Comparison of ENCODE assay signal across 22 mouse cellular contexts in the genomic region with DNA sequence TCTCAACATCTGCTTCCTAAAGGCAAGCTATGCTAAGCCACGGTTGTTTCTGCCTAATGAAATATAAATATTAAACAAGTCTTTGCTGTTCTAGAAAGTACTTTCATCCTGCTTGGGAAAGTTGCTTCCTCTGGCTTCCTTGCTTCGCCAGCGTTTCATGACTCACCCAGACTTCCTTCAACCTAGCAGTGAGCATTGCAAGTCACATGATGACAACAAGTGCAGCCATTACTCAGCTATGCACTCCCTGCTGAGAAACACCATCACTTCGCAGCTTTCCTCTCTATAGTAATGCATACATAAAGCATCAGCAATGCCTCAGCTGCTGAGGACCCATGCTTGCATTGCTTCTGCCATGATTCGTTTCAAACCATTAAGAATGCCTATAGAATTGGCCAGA.
DNase-seq lines count a peak whose midpoint lies in the region; ATAC-seq and TF ChIP-seq lines count a peak whose summit lies in the region.
"Had no signal": no experiment of that assay in that cellular context is flagged by ENCODE, and none has a peak within 500 bp of the region (broad histone marks: within the 10 kb centered on the region; RNA-seq: fewer than 3 reads in every experiment).

No protein-coding gene starts in this region.

- H3K27me3 ChIP-seq in forebrain, embryonic 11.5 days (ENCODE audit: control insufficient read depth, insufficient read depth, low read length), result no peaks in the 10 kb centered on the region
- no peaks in the 10 kb centered on the region for H3K27me3 ChIP-seq in forebrain, embryonic 13.5 days
- no peaks in the 10 kb centered on the region for H3K27me3 ChIP-seq in lung, embryonic 14.5 days (ENCODE audit: insufficient read depth, low read length)
- H3K27me3 ChIP-seq in stomach, postnatal 0 days (ENCODE audit: control insufficient read depth, insufficient read depth, low read length), result no peaks in the 10 kb centered on the region
- no peaks in the 10 kb centered on the region for H3K27me3 ChIP-seq in liver, postnatal 0 days (ENCODE audit: insufficient read depth, low read length)
- H3K27me3 ChIP-seq: embryonic facial prominence, embryonic 12.5 days; heart, embryonic 13.5 days; hindbrain, embryonic 15.5 days had no signal

- WGBS in forebrain, embryonic 11.5 days, result 79% methylated on average over 5 of the region's 5 CpGs
- 71% methylated on average over 5 of the region's 5 CpGs for WGBS in forebrain, embryonic 13.5 days
- WGBS in lung, embryonic 14.5 days, result 65% methylated on average over 5 of the region's 5 CpGs
- WGBS in stomach, postnatal 0 days, result 45% methylated on average over 5 of the region's 5 CpGs
- 51% methylated on average over 5 of the region's 5 CpGs for WGBS in liver, postnatal 0 days (ENCODE audit: insufficient replicate concordance)

- peak; percentile 49; the same call in 1 of the 2 replicates for ATAC-seq in forebrain, embryonic 11.5 days (replicated peaks; ENCODE audit: low FRiP score)
- ATAC-seq in forebrain, embryonic 13.5 days, result no peak
- peak; percentile 31; the same call in 1 of the 2 replicates for ATAC-seq in lung, embryonic 14.5 days (ENCODE audit: insufficient read depth)
- ATAC-seq in stomach, postnatal 0 days (ENCODE audit: low FRiP score, low TSS enrichment), result peak; percentile 53; the same call in 1 of the 2 replicates
- no peak for ATAC-seq in liver, postnatal 0 days
- ATAC-seq: CD4-positive, CD25-positive, alpha-beta regulatory T cell, adult 4 months; forebrain, embryonic 14.5 days; inflammation-experienced regulatory T-cells, adult 6 months had no signal

- no peaks in the 10 kb centered on the region for H3K36me3 ChIP-seq in forebrain, embryonic 11.5 days (ENCODE audit: control insufficient read depth, insufficient read depth, low read length)
- no peaks in the 10 kb centered on the region for H3K36me3 ChIP-seq in forebrain, embryonic 13.5 days (ENCODE audit: poor library complexity, severe bottlenecking)
- no peaks in the 10 kb centered on the region for H3K36me3 ChIP-seq in lung, embryonic 14.5 days (ENCODE audit: insufficient read depth)
- H3K36me3 ChIP-seq in stomach, postnatal 0 days (ENCODE audit: control insufficient read depth, insufficient read depth, low read length), result no peaks in the 10 kb centered on the region
- no peaks in the 10 kb centered on the region for H3K36me3 ChIP-seq in liver, postnatal 0 days (replicated peaks; ENCODE audit: insufficient read depth, low read length)
- H3K36me3 ChIP-seq: embryonic facial prominence, embryonic 12.5 days; heart, embryonic 13.5 days; hindbrain, embryonic 15.5 days had no signal

- TF ChIP-seq EP300 in stomach, postnatal 0 days (optimal IDR thresholded peaks at IDR 0.05), result no peak
- no peak for TF ChIP-seq EP300 in liver, postnatal 0 days (IDR thresholded peaks at IDR 0.05; ENCODE audit: low read depth)

- H3K4me1 ChIP-seq in forebrain, embryonic 11.5 days (replicated peaks; ENCODE audit: control insufficient read depth, insufficient read depth, low read length), result no peaks in the 10 kb centered on the region
- no peaks in the 10 kb centered on the region for H3K4me1 ChIP-seq in forebrain, embryonic 13.5 days
- H3K4me1 ChIP-seq in lung, embryonic 14.5 days (ENCODE audit: insufficient read depth), result no peaks in the 10 kb centered on the region
- no peaks in the 10 kb centered on the region for H3K4me1 ChIP-seq in stomach, postnatal 0 days (replicated peaks; ENCODE audit: control insufficient read depth, insufficient read depth)
- no peaks in the 10 kb centered on the region for H3K4me1 ChIP-seq in liver, postnatal 0 days (ENCODE audit: insufficient read depth)
- H3K4me1 ChIP-seq: embryonic facial prominence, embryonic 12.5 days; heart, embryonic 13.5 days; hindbrain, embryonic 15.5 days had no signal

- H3K4me3 ChIP-seq in forebrain, embryonic 11.5 days (ENCODE audit: low read depth, low read length), result no peak overlapping the region
- no peak overlapping the region for H3K4me3 ChIP-seq in forebrain, embryonic 13.5 days
- H3K4me3 ChIP-seq in lung, embryonic 14.5 days (ENCODE audit: low read depth, low read length), result no peak overlapping the region
- H3K4me3 ChIP-seq in stomach, postnatal 0 days (ENCODE audit: low read depth, low read length), result no peak overlapping the region
- H3K4me3 ChIP-seq in liver, postnatal 0 days (ENCODE audit: low read depth, low read length), result no peak overlapping the region
- H3K4me3 ChIP-seq: embryonic facial prominence, embryonic 12.5 days; gastrocnemius, adult 2 months; heart, embryonic 13.5 days; hindbrain, embryonic 15.5 days had no signal

- no peak for DNase-seq in forebrain, embryonic 11.5 days (ENCODE audit: low spot score)
- DNase-seq in lung, embryonic 14.5 days, result peak; percentile 4
- DNase-seq in lung, postnatal 14 days, result no peak
- DNase-seq in ZHBTc4 (ENCODE audit: low read depth, low spot score), result peak; percentile 16
- DNase-seq in stomach, postnatal 0 days (ENCODE audit: low spot score), result no peak
- no peak for DNase-seq in liver, postnatal 0 days
- no peak for DNase-seq in spleen, postnatal 4 days (ENCODE audit: low spot score in 2 of 2)
- DNase-seq: adrenal gland, adult 8-10 months; adrenal gland, postnatal 36 days; cerebellum, adult 2 months; cerebellum, postnatal 10 days; embryo, embryonic 11 days; gastrocnemius, adult 2 months; gastrocnemius, postnatal 25 days; heart, postnatal 36 days had no signal

- no peaks in the 10 kb centered on the region for H3K9me3 ChIP-seq in forebrain, embryonic 11.5 days (ENCODE audit: control insufficient read depth, low read length)
- no peaks in the 10 kb centered on the region for H3K9me3 ChIP-seq in forebrain, embryonic 13.5 days (replicated peaks)
- H3K9me3 ChIP-seq in lung, embryonic 14.5 days (ENCODE audit: low read depth, low read length), result no peaks in the 10 kb centered on the region
- no peaks in the 10 kb centered on the region for H3K9me3 ChIP-seq in stomach, postnatal 0 days (ENCODE audit: control insufficient read depth, low read length)
- no peaks in the 10 kb centered on the region for H3K9me3 ChIP-seq in liver, postnatal 0 days (ENCODE audit: low read length)
- H3K9me3 ChIP-seq: embryonic facial prominence, embryonic 12.5 days; heart, embryonic 13.5 days; hindbrain, embryonic 15.5 days had no signal

- H3K27ac ChIP-seq in forebrain, embryonic 11.5 days (ENCODE audit: low read depth, low read length), result no peak overlapping the region
- H3K27ac ChIP-seq in forebrain, embryonic 13.5 days, result no peak overlapping the region
- no peak overlapping the region for H3K27ac ChIP-seq in lung, embryonic 14.5 days (ENCODE audit: low read depth)
- H3K27ac ChIP-seq in stomach, postnatal 0 days (replicated peaks), result no peak overlapping the region
- no peak overlapping the region for H3K27ac ChIP-seq in liver, postnatal 0 days (ENCODE audit: low read depth)
- H3K27ac ChIP-seq: embryonic facial prominence, embryonic 12.5 days; gastrocnemius, adult 2 months; heart, embryonic 13.5 days; hindbrain, embryonic 15.5 days had no signal

- TF ChIP-seq CTCF in lung, embryonic 14.5 days (IDR thresholded peaks at IDR 0.05; ENCODE audit: low read depth), result no peak
- TF ChIP-seq CTCF in stomach, postnatal 0 days (IDR thresholded peaks at IDR 0.05; ENCODE audit: low read depth), result no peak
- no peak for TF ChIP-seq CTCF in liver, postnatal 0 days (IDR thresholded peaks at IDR 0.05; ENCODE audit: low read depth)

- H3K9ac ChIP-seq in forebrain, embryonic 11.5 days (ENCODE audit: low read length), result no peak overlapping the region
- no peak overlapping the region for H3K9ac ChIP-seq in forebrain, embryonic 13.5 days
- no peak overlapping the region for H3K9ac ChIP-seq in lung, embryonic 14.5 days
- H3K9ac ChIP-seq in stomach, postnatal 0 days (ENCODE audit: low read length), result no peak overlapping the region
- H3K9ac ChIP-seq in liver, postnatal 0 days (replicated peaks), result no peak overlapping the region
- H3K9ac ChIP-seq: embryonic facial prominence, embryonic 12.5 days; heart, embryonic 13.5 days; hindbrain, embryonic 15.5 days had no signal

- no peak overlapping the region for H3K4me2 ChIP-seq in forebrain, embryonic 11.5 days (ENCODE audit: low read depth, low read length, severe bottlenecking)
- no peak overlapping the region for H3K4me2 ChIP-seq in forebrain, embryonic 13.5 days
- H3K4me2 ChIP-seq in lung, embryonic 14.5 days, result no peak overlapping the region
- no peak overlapping the region for H3K4me2 ChIP-seq in stomach, postnatal 0 days (replicated peaks; ENCODE audit: low read depth)
- H3K4me2 ChIP-seq in liver, postnatal 0 days (ENCODE audit: low read depth, low read length), result no peak overlapping the region
- H3K4me2 ChIP-seq: embryonic facial prominence, embryonic 12.5 days; heart, embryonic 13.5 days; hindbrain, embryonic 15.5 days had no signal

Comparison
In these comparisons a context has a peak if more than half of its experiments do, and no peak if none do; other contexts are left out.
1. ATAC-seq: peak in forebrain, embryonic 11.5 days (single experiment), lung, embryonic 14.5 days (single experiment) and stomach, postnatal 0 days (single experiment); none in forebrain, embryonic 13.5 days (single experiment) and liver, postnatal 0 days (single experiment).
2. DNase-seq: peak in lung, embryonic 14.5 days (single experiment) and ZHBTc4 (single experiment); none in forebrain, embryonic 11.5 days (single experiment), lung, postnatal 14 days (single experiment), stomach, postnatal 0 days (single experiment), liver, postnatal 0 days (single experiment) and spleen, postnatal 4 days (0 of 2).